Mouse (Mus musculus) heart, adult 8-10 months (tissue): ENCODE measurements at regions not wholly inside any gene's neighbourhood (a gene's known extent, or its start where the extent isn't known, plus 50 kb on each side); places are given as distances from the start of the nearest gene placed in this dataset.

Experiments
- DNase-seq: peaks from one replicate; pipeline ENCODE4 v3.0.0; 2022; ENCODE audit warnings: low spot score

DNA sequence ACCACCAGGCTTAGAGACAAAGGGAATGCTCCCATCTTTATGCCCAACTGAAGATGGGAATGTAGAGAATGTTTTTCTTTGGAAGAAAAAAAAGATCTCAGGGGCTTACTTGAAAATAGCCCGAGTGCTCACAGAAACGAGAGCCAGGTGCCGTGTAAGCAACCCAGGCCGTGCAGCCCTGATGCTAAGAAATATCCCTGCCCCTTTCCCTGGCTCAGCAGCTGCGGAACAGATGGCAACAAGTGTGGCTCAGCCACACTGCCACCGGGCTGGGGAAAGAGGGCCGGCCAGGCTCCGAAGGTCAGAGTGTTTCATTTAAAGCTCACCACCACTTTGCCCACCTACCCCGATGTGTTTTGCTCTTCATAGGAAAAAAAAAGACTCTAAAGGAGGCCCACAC is 205.7 kb upstream of the Kbtbd8 start:
- no peak for DNase-seq

DNA sequence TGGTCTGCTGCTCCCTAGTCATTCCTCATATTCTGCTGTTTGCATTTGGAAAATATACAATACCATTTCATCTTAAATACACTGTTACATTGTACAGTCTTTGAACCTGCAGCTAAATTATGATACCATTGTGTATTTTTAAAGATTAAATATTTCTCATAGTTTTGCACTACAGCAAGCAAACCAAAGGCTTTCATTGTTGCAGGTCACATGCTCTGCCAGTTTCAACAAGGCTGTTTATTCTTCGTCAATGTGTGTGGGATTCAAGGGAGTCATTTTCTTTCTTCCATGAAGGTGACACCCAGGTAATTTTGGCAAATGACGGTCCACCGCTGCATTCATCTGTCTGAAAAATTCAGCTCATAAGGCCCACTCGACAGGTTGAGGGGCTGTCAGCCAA is 200.9 kb upstream of the Lrig1 start:
- DNase-seq = no peak

DNA sequence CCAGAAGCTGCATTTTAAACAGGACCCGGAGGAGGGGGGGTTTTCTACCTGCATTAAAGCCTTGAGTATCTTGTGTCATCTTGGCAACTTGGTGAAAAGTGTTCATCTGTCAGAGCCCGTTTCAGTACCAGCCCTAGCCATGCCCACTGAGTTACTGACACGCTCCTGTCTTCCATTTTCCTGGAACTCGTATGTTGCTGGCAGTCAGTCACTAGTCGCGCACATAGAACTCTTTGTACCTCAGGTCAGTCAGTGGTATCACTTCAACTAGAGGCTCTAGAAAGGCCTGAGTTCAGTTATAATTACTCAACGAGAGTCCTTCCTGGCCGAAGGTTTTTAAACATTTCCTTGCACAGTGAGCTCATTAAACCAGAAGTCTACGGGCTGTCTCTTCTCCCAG is 198.9 kb upstream of the Lrig1 start:
- no peak for DNase-seq

- no peak for DNase-seq
These were observed 190.2 kb upstream of the Lrig1 start for GRCm38 (mm10) chr6:94890165-94890564.

DNA sequence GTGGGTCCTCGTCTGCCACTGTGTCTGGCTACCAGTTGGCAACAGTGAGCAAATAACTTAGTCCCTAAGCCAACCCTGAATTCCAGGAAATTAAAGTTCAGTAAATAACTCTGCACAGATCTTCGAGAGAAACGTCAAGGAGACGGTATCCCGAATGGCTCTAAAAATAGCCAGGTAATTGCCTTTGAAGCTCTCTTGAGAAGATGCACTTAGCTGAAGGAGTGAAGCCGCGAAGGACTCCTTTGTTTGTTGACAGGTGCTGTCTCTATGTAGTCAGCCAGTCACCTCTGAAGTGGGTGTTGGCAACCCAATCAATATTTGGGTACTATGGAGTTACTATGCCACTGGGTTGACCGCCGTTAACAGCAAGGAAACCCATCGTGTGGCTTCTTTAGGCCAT is 189.3 kb upstream of the Lrig1 start:
- DNase-seq = no peak

- no peak for DNase-seq
These were observed 181.2 kb upstream of the Lrig1 start for GRCm38 (mm10) chr6:94881139-94881538.

- no peak for DNase-seq
These were observed 175.9 kb upstream of the Lrig1 start for GRCm38 (mm10) chr6:94875841-94876240.

DNA sequence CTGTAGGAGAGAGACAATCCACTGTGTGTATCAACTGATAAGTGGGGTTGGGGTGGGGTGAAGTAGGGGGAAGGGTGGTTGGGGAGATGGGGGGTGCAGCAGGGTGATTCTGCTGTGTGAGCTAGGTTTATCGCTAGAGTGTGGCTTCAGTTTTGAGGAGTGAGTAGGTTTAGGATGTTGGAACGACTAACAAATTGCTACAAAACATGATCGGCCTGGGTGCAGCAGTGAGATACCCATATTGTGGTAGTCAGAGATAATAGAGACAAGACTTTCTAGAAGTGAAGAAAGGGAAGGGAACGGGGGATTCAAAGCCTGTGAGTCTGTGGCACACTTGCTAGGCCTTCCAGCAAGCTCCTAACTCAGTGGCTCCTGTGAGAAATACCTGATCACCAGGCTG is 175.1 kb upstream of the Lrig1 start:
- no peak for DNase-seq

DNA sequence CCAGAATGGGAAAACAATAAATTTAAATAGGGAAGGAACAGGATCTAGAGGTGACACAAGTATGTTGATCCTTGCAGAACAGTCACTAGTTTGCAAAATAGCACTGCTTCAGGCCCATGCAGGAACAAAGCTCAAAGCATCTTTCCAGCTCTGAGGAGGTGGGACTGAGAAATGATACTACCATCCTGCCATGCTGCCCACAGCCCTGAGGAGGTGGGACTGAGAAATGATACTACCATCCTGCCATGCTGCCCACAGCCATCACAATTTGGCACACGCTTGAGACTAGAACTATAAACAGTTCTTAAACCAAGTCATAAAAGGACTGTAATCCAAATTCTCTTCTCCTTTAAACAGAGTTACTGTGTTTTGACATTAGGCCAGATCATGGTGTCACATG is 174.5 kb upstream of the Lrig1 start:
- DNase-seq = no peak

- DNase-seq = no peak
These were observed 168.0 kb upstream of the Lrig1 start for GRCm38 (mm10) chr6:94867952-94868351.

DNA sequence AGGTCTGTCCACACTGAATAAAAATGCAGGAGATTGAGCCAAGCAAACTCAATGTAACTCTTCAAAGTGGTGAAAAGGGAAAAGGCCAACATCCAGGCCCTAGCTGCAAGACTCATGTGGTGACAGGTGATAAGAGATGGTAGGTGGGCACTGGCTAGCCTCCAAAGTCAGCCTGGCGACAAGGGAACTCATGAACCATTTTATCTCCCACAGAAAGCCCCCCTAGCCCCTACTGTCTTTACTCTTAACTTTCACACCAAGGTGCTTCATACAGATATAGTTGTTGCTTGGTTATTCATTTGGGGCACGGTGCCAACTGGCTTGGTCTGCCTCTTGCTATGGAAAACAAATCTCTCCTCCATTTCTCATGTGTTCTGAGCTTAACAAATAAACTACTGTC is 165.5 kb upstream of the Lrig1 start:
- DNase-seq = no peak

DNA sequence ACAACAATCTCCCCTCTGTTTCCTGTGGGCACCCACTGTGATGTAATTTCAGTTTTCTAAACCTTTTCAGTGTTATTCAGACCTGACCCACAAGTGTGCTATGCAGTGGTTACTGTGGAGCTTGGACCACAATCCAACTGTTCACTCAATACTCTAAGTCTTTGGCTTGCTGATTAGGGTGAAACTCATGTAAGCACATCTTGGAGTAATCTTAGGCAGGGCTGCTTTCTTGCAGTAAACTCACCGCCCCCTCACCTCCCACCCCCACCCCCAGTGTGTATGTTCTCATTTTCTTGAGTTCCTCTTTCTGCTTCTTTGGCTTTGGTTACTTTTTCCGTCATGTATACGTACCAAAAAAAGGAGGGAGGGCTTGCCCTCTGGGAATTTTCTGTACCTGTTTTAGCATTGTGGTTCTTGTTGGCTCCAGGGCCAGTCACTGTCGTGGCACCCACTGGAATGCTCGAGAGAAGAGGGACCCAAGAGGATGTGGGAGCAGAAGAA is 158.2 kb upstream of the Lrig1 start:
- DNase-seq = no peak

DNA sequence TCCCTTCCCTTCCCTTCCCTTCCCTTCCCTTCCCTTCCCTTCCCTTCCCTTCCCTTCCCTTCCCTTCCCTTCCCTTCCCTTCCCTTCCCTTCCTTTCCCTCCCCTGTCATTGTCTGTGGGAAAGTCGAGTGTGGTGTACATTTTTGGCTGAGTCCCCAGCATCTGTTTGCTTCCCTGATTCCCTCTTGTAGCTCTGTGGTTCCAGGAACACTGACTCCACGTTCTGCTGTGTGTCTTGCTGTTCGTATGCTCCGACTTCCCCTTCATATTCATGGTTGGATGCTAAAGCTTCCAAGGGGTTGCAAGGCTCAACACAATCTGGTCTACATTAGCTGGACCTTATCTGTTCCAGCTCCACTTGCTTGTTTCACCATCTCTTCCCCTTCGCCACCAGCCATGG is 150.2 kb upstream of the Lrig1 start:
- no peak for DNase-seq

- DNase-seq = no peak
These were observed 149.6 kb upstream of the Lrig1 start for GRCm38 (mm10) chr6:94849533-94849932.

- no peak for DNase-seq
These were observed 148.5 kb upstream of the Lrig1 start for GRCm38 (mm10) chr6:94848437-94848836.

GRCm38 (mm10) chr6:94845821-94846220 is 145.9 kb upstream of the Lrig1 start:
- no peak for DNase-seq

DNA sequence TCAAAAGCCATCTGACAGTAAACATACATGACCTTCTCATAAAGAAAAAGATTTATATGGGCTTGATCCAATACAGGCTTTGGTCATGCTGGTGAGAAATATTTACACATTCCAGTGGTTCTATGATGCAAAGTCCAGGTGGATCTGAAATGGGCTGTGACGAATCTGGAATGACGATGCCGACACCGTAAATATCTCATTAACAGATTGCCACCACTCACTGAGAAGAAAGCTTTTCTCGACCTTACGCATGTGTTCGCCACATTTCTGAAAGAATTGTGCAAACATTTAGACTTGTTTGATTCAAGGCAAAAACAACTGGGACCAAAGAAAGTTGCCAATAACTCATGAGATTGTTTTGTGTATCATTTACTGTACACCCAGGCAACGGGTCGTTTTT is 142.9 kb upstream of the Lrig1 start:
- DNase-seq = no peak

GRCm38 (mm10) chr6:94841881-94842280 is 141.9 kb upstream of the Lrig1 start:
- DNase-seq = no peak

GRCm38 (mm10) chr6:94835742-94836141 is 135.8 kb upstream of the Lrig1 start:
- no peak for DNase-seq

DNA sequence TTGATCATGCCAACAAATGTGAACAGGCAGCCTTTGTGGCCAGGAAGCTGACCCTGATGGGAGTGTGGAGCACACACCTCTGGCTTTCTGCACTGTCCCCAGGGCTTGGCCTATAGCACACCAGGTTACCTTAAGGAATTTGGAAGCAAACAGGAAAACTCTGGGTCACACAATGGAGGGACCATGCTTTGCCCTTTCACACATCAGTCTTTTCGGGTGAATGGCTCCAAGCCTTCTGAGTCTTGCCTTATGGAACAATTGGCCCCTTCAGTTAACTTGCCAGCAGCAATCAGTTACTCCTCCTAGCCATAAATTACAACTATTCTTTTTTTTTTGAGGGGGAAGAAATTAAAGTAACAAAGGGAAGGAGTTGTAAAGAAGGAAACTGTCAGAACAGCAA is 134.6 kb upstream of the Lrig1 start:
- no peak for DNase-seq

GRCm38 (mm10) chr6:94830801-94831200 is 130.8 kb upstream of the Lrig1 start:
- no peak for DNase-seq

DNA sequence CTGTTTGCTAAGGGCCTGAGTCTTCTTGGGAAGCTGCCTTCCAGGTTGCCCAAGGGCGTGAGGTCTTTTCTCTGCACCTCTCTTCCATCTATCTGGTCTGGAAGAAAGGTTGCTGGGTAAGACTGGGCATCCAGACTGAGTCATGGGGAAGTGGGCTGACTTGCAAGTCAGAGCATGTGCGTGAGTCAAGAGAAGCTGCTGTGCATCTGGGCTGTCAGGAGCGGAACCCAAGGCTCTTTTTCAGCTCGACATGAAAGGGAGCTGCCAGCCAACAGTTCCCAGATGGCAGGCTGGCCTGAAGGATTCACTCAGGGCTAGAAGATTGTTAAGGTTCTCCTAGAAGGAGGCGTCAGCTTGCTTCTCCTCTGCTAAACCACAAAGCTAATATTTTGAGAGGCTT is 129.3 kb upstream of the Lrig1 start:
- no peak for DNase-seq

DNA sequence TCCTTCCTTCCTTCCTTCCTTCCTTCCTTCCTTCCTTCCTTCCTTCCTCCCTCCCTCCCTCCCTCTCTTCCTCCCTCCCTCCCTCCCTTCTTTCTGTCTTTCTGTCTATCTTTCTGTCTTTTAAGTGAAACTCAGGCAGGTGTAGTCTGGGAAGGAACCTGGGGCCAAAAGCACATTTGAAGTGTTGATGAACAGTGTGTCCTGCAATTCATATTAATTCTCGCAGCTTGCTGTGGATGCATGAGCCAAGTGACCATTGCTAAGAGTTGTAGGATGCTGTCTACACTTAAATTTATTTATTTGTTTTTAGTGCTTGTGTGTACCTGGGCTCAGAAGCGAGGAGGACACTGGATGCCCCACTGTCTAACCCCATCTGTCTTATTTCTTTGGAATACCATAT is 126.7 kb upstream of the Lrig1 start:
- no peak for DNase-seq

DNA sequence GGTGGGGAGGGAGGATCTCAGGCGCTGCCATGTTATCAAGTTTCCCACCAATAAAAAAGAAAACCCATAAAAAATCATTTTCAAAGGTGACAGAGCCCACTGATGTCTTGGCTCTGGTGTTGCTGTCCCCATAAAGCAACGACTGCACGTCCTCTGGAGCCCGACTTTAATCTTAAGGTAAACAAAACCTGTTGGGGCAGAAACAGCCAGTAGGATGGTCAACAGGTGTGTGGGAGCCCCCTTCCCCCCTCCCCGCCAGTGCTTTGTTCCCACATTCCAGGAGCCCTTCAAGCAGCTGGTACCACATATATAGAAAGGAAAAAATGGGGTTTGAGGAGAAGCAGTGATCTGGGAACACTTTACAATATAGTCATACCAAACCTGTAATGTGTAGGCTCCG is 118.3 kb upstream of the Lrig1 start:
- no peak for DNase-seq

GRCm38 (mm10) chr6:94816161-94816560 is 116.2 kb upstream of the Lrig1 start:
- no peak for DNase-seq
